ENCODE assay signal across 16 mouse cellular contexts in the genomic region with DNA sequence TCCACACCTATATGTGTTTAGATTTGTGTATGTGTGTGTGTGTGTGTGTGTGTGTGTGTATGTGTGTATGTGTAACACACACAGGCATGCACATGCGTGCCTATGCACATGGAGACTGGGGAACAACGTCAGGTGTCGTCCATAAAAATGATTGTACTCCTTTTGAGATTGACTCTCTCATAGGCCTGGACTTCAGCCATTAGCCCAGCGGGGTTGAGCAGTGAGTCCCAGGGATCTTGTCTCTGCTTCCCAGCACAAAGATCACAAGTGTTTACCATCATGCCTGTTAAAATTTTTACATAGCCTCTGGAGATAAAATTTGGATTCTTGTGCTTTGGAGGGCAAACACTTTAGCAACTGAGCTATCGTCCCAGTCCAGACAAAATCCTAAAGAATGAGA.
"Had no signal": no experiment of that assay in that cellular context is flagged by ENCODE, and none has a peak within 500 bp of the region (broad histone marks: within the 10 kb centered on the region; RNA-seq: fewer than 3 reads in every experiment).

No protein-coding gene starts in this region.

- DNase-seq: heart, postnatal 10 days; heart, postnatal 14 days; heart, postnatal 36 days; heart, postnatal 4 days; kidney, adult 11 months; kidney, adult 18-20 months; kidney, adult 2 months; kidney, adult 8-10 months; kidney, adult 9 months; kidney, postnatal 10 days; kidney, postnatal 14 days; kidney, postnatal 25 days; kidney, postnatal 36 days; kidney, postnatal 4 days; layer of hippocampus, adult 9-11 months; layer of hippocampus, postnatal 36 days had no signal
